Mouse (Mus musculus) liver, embryonic 14.5 days (tissue): ENCODE measurements at regions not wholly inside any gene's neighbourhood (a gene's known extent, or its start where the extent isn't known, plus 50 kb on each side); places are given as distances from the start of the nearest gene placed in this dataset.

Experiments
- ATAC-seq: fragments of 200-750 bp; cut with Nextera tagmentation; 2 replicates; pipeline ENCODE4 v1.8.0; 2017; ENCODE audit warnings: moderate number of reproducible peaks, mild to moderate bottlenecking, moderate library complexity; ENCODE audit not compliant: insufficient read depth
- DNase-seq, 3 experiments: peaks; one replicate each; pipeline ENCODE4 v3.0.0-alpha.2; 2012 to 2013; ENCODE audit warnings: low read depth in 3 of 3, low spot score in 3 of 3
- H3K27ac ChIP-seq: fragments of 300-500 bp; sonication (generic); 2 replicates; pipeline ENCODE4 v1.5.1; 2014; ENCODE audit warnings: moderate library complexity, mild to moderate bottlenecking, control low read depth, inconsistent platforms
- H3K27me3 ChIP-seq: fragments of 300-500 bp; sonication (generic); 2 replicates; pipeline ENCODE4 v1.6.1; 2014; ENCODE audit warnings: mild to moderate bottlenecking, low read length, moderate library complexity; ENCODE audit not compliant: control insufficient read depth, insufficient read depth
- H3K36me3 ChIP-seq: fragments of 300-500 bp; sonication (generic); replicated peaks from 2 replicates; pipeline ENCODE4 v1.6.1; 2014; ENCODE audit warnings: low read depth; ENCODE audit not compliant: control insufficient read depth, insufficient read depth
- H3K4me1 ChIP-seq, 2 experiments: fragments of 200-500 bp in 1 of 2; fragments of 300-500 bp in 1 of 2; sonication (generic) in 1 of 2; replicated peaks; 2 replicates each; pipeline ENCODE4 v1.6.1; 2012 to 2014; ENCODE audit warnings: antibody characterized with exemption in 1 of 2, inconsistent platforms in 1 of 2, low read length in 1 of 2; ENCODE audit not compliant: control insufficient read depth in 2 of 2, insufficient read depth in 2 of 2
- H3K4me2 ChIP-seq: fragments of 300-500 bp; sonication (generic); 2 replicates; pipeline ENCODE4 v1.6.1; 2014; ENCODE audit warnings: low read depth, mild to moderate bottlenecking, control low read depth, moderate library complexity
- H3K4me3 ChIP-seq, 2 experiments: fragments of 200-500 bp in 1 of 2; fragments of 300-500 bp in 1 of 2; sonication (generic) in 1 of 2; 2 replicates each; pipeline ENCODE4 v1.5.1; 2012 to 2014; ENCODE audit warnings: low read depth in 2 of 2, low read length in 2 of 2, mild to moderate bottlenecking in 2 of 2, control low read depth in 1 of 2, inconsistent platforms in 1 of 2, moderate library complexity in 1 of 2; ENCODE audit not compliant: insufficient read depth in 1 of 2
- H3K9ac ChIP-seq: fragments of 300-500 bp; sonication (generic); replicated peaks from 2 replicates; pipeline ENCODE4 v1.6.1; 2014; ENCODE audit warnings: mild to moderate bottlenecking, control low read depth, moderate library complexity
- H3K9me3 ChIP-seq: fragments of 300-500 bp; sonication (generic); 2 replicates; pipeline ENCODE4 v1.6.1; 2016; ENCODE audit warnings: low read length, mixed read lengths; ENCODE audit not compliant: control insufficient read depth
- CTCF ChIP-seq: IDR thresholded peaks from 2 replicates; pipeline ENCODE4 v1.5.1; 2016; ENCODE audit warnings: antibody characterized with exemption, low read depth, control low read depth
- EP300 ChIP-seq: IDR thresholded peaks from 2 replicates; pipeline ENCODE4 v1.6.1; 2016; ENCODE audit warnings: antibody characterized with exemption, low read depth
- WGBS: fragments of 180-500 bp; shearing (Covaris S2); extraction: QIAGEN DNeasy Blood & Tissue Kit; methylation state at CpG from one replicate; pipeline ENCODE4 v1.1.7; 2014; ENCODE audit not compliant: insufficient replicate concordance; 5-methylcytosine and 5-hydroxymethylcytosine counted together

DNA sequence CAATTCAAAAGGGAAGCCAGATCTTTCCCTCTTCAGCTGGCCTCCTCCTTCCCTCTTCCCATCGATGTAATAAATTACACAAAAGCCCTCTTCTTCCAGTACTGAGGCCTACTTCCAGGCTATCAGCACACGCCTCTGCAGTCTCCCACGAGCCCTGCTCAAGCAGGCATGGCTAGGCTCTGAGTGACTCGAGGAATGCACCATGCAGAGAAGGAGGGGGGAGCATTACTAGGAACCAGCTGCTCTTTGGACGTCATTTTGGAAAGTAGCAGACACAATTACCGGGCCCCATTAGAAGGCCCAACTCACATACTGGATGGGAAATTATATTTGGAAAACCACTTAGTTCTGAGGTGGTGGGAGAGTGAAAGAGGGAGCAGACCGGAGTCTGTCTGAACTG is 253.7 kb downstream of the Cd83 start:
- Histone ChIP-seq H3K9ac (no peak overlapping the region), H3K4me3 (no peak overlapping the region), H3K4me1 (no peaks in the 10 kb centered on the region), H3K27ac (no peak overlapping the region), H3K9me3 (no peaks in the 10 kb centered on the region), H3K27me3 (no peaks in the 10 kb centered on the region), H3K4me2 (no peak overlapping the region), H3K36me3 (no peaks in the 10 kb centered on the region)
- no peak for TF ChIP-seq EP300
- no peak for TF ChIP-seq CTCF
- 46% methylated on average over 7 of the region's 7 CpGs for WGBS
- ATAC-seq (no peak), DNase-seq (no peak)

DNA sequence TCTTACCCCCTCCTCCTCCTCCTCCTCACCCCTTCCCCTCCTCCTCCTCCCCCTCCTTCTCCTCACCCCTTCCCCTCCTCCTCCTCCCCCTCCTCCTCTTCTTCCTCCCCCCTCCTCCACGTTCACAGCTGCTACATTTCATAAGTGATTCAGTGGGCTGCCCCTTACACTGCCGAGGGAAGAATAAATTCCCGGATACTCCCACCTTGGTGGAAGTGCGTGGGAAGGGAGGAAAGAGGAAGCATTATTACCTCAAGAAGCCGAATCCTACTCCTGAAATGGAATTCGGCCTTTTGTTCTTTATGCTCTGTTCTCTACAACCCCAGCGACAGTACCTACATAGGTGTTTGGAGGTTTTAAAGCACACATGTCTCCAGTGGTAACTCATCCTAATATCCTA is 256.1 kb downstream of the Cd83 start:
- H3K36me3 ChIP-seq = no peaks in the 10 kb centered on the region
- H3K27me3 ChIP-seq = no peaks in the 10 kb centered on the region
- H3K9ac ChIP-seq = no peak overlapping the region
- no peak for ATAC-seq
- WGBS = 54% methylated on average over 7 of the region's 7 CpGs
- no peak overlapping the region for H3K27ac ChIP-seq
- no peaks in the 10 kb centered on the region for H3K9me3 ChIP-seq
- H3K4me3 ChIP-seq = no peak overlapping the region
- H3K4me2 ChIP-seq = no peak overlapping the region
- TF ChIP-seq EP300 (no peak), CTCF (no peak)
- no peaks in the 10 kb centered on the region for H3K4me1 ChIP-seq
- no peak for DNase-seq

DNA sequence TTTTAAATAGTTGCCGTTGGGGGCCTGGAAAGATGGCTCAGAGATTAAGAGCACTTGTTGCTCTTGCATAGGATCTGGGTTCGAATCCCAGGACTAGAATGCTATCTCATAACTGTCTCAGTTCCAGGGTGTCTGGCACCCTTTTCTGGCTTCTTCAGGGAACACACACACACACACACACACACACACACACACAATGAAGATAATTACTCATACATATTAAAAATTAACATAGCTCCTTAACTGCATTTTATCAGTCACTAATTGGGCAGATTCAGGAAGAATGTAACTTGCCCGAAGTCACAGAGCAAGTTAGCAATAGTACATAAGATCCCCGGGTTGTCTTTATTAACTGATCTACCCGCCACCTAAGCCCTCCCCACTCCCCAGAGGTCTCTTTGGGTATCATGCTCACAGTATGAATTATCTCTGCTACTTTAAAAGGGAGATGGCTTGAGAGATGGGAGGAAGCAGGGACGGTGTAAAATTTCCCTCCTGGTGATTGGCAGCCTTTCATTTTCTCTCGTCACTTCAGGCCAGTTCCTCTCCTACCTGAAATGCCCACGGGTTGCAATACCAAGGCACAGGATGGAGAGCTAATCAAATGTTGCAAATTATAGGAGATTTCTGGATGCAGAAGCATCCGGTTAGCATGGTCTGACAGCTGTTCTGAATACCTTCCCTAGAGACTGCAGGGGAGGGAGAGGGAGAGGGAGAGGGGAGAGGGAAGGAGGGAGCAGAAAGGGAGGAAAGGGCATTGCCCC is 258.3 kb downstream of the Cd83 start:
- TF ChIP-seq CTCF = no peak
- TF ChIP-seq EP300 = no peak
- ATAC-seq = no peak
- no peaks in the 10 kb centered on the region for H3K36me3 ChIP-seq
- H3K4me3 ChIP-seq = no peak overlapping the region
- H3K27me3 ChIP-seq = no peaks in the 10 kb centered on the region
- H3K9me3 ChIP-seq = no peaks in the 10 kb centered on the region
- no peak overlapping the region for H3K9ac ChIP-seq
- H3K27ac ChIP-seq = no peak overlapping the region
- H3K4me1 ChIP-seq = no peaks in the 10 kb centered on the region
- no peak overlapping the region for H3K4me2 ChIP-seq
- 43% methylated on average over 9 of the region's 9 CpGs for WGBS
- no peak for DNase-seq

DNA sequence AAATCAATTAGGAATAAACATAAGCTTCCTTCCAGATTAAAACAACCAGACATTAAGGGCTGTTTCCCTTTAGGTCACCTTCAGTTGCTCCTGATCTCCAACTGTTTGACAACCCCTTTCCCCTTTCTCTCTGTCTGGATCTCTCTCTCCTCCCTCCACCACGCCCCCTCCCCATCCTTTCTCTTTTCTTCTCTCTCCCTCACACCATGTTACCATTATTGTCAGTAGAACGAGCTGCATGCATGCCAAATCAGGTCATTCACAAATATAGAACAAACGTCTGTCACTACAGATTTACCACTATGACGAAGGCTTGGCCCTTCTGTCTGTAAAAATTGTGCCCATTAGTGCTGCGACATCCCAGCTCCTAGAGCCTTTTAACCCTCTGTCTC is 258.9 kb downstream of the Cd83 start:
- Histone ChIP-seq H3K36me3 (no peaks in the 10 kb centered on the region), H3K4me2 (no peak overlapping the region), H3K4me1 (no peaks in the 10 kb centered on the region), H3K9me3 (no peaks in the 10 kb centered on the region), H3K27ac (no peak overlapping the region), H3K4me3 (no peak overlapping the region), H3K27me3 (no peaks in the 10 kb centered on the region), H3K9ac (no peak overlapping the region)
- no peak for TF ChIP-seq CTCF
- no peak for TF ChIP-seq EP300
- DNase-seq = no peak
- WGBS = 43% methylated on average over 5 of the region's 5 CpGs
- no peak for ATAC-seq

DNA sequence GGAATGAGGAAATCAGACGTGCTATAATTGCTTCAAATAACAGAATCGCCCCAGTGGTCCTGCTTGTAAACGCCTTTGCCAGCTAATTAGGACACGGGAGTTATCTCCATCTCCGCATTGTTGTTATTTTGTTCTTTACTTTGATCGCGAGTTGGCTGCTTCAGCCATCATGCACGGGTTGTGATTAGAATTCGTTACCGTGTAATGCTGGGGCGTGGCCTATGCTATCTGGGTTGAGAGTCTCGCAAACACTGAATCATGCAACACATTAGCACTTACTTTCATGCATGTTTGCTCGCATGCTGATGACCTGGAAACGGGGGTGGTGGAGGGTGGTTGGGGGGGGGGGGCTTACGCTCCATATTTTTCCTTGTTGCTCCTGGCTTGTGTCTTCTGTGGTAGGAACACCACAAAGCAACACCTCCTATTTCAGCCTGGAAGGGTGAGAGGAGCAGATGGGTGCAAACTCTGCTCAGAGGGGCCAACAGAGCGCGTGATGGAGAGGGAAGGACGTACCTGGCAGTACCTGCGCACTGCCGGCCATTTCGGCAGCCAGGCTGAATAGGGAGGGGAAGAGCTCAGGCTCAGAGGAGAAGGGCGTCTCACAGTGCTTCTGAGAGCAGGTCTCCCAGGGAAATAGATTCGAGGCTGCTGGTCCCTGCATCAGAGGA is 260.1 kb downstream of the Cd83 start:
- Histone ChIP-seq H3K4me2 (no peak overlapping the region), H3K9me3 (no peaks in the 10 kb centered on the region), H3K27ac (no peak overlapping the region), H3K4me1 (no peaks in the 10 kb centered on the region), H3K4me3 (no peak overlapping the region), H3K27me3 (no peaks in the 10 kb centered on the region), H3K9ac (no peak overlapping the region), H3K36me3 (no peaks in the 10 kb centered on the region)
- TF ChIP-seq CTCF = no peak
- TF ChIP-seq EP300 = no peak
- 70% methylated on average over 23 of the region's 23 CpGs for WGBS
- ATAC-seq = no peak
- no peak for DNase-seq
